Mouse (Mus musculus): Measurements from ENCODE around the gene Rundc3a. TPM values are rescaled to one million over a fixed set of nuclear protein-coding genes. Genes with fewer than 3 reads are reported as not detected.

Gene Rundc3a
- polyA plus RNA-seq, 1 experiment from 2014 or later: 1.8 TPM

DNA sequence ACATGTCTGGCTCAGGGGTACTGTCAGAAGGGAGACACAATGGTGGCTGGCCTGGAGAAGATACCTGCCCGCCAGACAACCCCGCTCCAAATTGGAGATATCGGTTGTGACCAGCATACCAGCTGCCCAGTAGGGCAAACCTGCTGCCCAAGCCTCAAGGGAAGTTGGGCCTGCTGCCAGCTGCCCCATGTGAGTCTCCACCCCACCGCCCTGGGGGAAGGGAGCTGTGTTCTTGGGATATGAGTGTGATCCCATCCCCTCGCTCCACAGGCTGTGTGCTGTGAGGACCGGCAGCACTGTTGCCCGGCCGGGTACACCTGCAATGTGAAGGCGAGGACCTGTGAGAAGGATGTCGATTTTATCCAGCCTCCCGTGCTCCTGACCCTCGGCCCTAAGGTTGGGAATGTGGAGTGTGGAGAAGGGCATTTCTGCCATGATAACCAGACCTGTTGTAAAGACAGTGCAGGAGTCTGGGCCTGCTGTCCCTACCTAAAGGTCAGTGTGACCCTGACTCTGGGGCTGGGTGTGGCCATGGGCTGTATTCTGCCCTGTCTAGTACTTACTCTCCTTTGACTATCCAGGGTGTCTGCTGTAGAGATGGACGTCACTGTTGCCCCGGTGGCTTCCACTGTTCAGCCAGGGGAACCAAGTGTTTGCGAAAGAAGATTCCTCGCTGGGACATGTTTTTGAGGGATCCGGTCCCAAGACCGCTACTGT, 42.7 kb downstream of the Rundc3a start:
- 88% methylated on average over 18 of the region's 18 CpGs for WGBS
- no peak for DNase-seq (ENCODE audit: low spot score)
- no peaks in the 10 kb centered on the region for H3K9me3 ChIP-seq
- H3K27ac ChIP-seq: no peak overlapping the region
- H3K4me3 ChIP-seq: no peak overlapping the region
- peaks cover 17% of the 10 kb centered on the region for H3K27me3 ChIP-seq (ENCODE audit: insufficient read depth, poor library complexity, severe bottlenecking)
- H3K36me3 ChIP-seq: peaks cover 76% of the 10 kb centered on the region
- H3K4me1 ChIP-seq: peaks cover 45% of the 10 kb centered on the region

DNA sequence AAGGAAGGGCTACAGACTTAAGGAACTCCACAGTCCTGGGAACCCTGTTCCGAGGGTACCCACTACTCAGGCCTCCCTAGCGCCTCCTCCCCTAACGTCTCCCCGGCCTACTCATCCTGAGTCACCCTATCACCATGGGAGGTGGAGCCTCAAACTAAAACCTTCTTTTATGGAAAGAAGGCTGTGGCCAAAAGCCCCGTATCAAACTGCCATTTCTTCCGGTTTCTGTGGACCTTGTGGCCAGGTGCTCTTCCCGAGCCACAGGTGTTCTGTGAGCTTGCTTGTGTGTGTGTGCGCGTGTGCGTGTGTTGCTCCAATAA, 43.2 kb downstream of the Rundc3a start:
- no peak for DNase-seq (ENCODE audit: low spot score)
- H3K27ac ChIP-seq: no peak overlapping the region
- peaks cover 17% of the 10 kb centered on the region for H3K27me3 ChIP-seq (ENCODE audit: insufficient read depth, poor library complexity, severe bottlenecking)
- H3K36me3 ChIP-seq: peaks cover 81% of the 10 kb centered on the region
- no peak overlapping the region for H3K4me3 ChIP-seq
- 83% methylated on average over 10 of the region's 10 CpGs for WGBS
- H3K9me3 ChIP-seq: no peaks in the 10 kb centered on the region
- H3K4me1 ChIP-seq: peaks cover 41% of the 10 kb centered on the region

DNA sequence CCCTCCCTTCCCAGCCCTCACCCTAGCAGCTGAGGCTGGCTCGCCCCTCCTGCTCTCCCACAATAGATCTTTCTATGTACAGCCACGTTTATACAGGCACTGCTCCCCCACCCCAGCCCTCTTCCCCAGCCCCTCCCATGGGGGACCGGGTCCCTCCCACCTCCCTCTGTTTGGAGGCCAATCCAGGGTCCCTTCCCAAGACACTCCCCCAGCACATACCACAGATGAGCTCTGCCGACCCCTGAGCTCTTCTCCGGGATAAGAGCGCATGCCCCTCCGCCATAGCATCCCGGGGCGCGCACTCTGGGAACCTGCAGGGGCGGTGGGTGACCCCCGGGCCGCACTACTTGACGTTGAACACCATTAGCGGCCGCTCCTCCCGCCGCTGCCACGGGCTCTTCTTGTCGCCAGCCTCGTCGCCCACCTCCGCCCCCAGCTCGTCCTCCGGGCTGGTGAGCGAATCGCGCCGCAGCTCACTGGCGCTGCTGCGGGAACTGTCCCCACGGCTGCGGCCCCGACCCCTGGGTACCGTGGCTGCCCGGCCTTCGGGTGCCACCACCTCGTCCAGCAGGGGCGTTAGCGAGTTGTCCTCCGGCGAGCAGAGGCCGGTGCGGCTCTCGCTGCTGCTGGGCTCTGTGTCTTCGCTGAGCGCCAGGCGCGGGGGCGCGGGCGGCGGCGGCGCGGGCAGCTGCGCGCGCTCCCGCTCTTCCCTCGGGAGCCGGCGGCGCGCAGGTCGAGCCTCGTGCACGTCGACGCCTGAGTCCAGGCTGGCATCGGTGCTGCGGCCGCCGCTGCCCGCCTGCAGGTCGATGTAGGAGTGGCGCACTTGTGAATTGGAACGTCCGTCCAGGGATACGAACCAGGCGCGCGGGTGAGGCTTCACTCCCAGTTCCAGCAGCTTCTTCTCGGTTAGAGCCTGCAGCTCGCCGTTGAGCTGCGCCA, 44.2 kb downstream of the Rundc3a start:
- H3K27ac ChIP-seq: peak overlapping the region; percentile 84
- 12% methylated on average over 84 of the region's 87 CpGs for WGBS
- peaks cover 89% of the 10 kb centered on the region for H3K36me3 ChIP-seq
- peaks cover 17% of the 10 kb centered on the region for H3K27me3 ChIP-seq (ENCODE audit: insufficient read depth, poor library complexity, severe bottlenecking)
- H3K9me3 ChIP-seq: no peaks in the 10 kb centered on the region
- peak overlapping the region; percentile 68 for H3K4me3 ChIP-seq
- H3K4me1 ChIP-seq: peaks cover 36% of the 10 kb centered on the region
- DNase-seq (ENCODE audit: low spot score): peak; percentile 87

DNA sequence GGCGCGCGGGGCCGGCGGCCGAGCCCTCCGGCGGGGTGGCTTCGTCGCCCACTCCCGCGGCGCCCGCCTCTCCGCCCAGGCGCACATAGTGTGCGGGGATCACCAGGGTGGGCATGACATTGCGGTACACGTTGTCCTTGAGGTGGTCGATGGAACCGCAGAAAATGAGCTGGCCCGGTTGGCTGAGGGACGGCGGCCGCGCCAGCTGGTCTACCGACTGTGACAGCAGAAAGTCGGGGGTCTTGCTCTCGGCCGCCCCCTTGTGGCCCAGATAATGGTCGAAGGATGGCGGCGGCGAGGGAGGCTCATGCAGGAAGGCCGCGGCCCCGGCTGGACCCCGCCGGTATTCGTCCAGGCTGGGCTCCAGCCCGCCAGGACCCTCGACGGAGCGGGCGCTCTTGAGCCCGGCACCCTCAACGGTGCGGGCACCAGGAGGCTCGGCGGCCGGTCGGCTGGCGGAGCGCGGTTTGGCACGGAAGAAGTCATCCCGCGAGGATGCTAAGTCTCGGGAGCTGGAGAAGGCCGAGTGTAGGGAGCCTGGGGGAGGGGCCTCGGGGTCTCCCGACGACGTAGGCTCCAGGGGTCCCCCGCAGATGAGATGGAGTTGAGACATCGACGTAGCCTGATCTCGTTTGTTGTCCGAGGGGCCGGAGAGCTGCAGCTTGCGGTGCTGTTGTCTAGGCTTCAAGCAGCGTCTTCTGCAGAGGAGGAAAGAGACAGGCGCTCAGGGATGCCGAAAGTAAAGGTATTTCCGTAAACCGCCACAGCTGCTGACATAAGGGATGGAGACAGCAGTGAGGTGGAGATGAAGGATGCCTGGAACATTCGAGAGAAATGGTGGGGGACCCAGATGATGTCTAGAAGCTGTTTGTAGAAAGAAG, 45.2 kb downstream of the Rundc3a start:
- Histone ChIP-seq H3K27ac (peak overlapping the region; percentile 84), H3K4me1 (peaks cover 28% of the 10 kb centered on the region), H3K27me3 (ENCODE audit: insufficient read depth, poor library complexity, severe bottlenecking) (peaks cover 17% of the 10 kb centered on the region), H3K36me3 (peaks cover 86% of the 10 kb centered on the region), H3K4me3 (peak overlapping the region; percentile 68), H3K9me3 (no peaks in the 10 kb centered on the region)
- DNase-seq (ENCODE audit: low spot score): peak; percentile 95
- 7% methylated on average over 77 of the region's 77 CpGs for WGBS

DNA sequence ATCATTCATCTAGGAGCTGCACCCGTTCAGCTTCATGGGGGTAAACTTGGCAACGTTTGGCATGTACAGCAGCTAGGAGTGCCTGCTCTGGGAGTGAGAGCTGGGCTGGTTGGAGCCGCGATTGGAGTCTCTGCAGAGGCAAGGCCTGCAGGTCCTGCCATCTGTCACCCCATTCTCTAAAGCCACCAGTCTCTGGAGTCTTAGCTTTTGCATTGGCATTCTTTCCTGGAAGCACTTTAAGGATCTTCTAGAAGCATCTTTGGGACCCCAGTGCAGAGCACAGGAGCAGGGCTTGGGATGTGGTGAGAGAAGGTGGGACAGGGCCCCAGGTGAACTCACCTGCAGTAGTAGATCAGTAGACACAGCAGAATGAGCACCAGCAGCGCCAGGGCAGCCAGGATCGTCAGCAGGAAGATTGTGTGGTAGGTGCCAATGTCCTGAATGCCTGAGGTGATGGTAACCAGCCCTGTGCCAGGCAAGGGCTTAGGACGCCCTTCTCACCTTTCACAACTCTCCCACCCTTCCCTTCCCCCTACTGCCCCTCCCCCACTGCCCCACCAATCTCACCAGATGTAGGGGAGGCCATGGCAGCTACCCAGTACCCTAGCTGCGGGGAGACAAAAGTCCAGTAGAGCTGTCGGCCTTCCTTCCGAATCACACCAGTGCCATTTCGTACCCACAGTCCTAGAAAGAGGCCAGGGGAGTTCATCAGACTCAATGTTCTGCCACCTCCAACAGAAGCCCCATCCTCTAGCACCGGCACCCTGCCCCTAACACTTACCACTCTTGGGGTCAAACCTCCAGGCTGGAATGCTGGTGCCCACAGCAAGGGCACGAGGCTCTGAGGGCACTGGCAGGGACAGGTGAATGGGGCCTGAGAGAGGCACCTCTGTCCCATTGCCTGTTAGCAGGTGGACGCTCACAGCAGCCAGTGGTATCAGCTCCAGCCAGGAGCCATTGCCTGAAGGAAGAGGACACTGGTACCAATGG, 46.2 kb downstream of the Rundc3a start:
- no peaks in the 10 kb centered on the region for H3K9me3 ChIP-seq
- WGBS: 70% methylated on average over 14 of the region's 14 CpGs
- H3K4me3 ChIP-seq: peak overlapping the region; percentile 68; the same call in 1 of the 2 replicates
- H3K27ac ChIP-seq: no peak overlapping the region
- peaks cover 30% of the 10 kb centered on the region for H3K4me1 ChIP-seq
- peaks cover 84% of the 10 kb centered on the region for H3K36me3 ChIP-seq
- peaks cover 17% of the 10 kb centered on the region for H3K27me3 ChIP-seq (ENCODE audit: insufficient read depth, poor library complexity, severe bottlenecking)
- DNase-seq (ENCODE audit: low spot score): no peak

DNA sequence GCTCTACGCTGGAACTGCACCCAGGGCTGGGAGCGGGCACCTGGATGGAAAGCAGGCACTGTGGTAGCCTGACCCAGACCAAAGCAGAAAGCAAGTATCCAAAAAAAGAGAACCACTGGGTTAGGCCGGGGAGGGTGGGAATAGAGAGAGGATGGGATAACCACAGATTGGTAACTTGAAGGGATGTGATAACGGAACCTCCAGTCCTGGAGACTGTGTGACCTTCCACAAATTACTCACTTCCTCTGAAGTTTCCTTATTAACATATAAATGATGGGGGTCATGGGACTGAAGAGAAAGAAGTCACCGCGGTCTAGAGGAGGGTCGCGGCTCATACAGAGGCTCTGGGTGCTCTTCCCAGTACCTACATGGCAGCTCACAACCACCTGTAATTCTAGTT, 47.1 kb downstream of the Rundc3a start:
- peaks cover 37% of the 10 kb centered on the region for H3K4me1 ChIP-seq
- H3K9me3 ChIP-seq: no peaks in the 10 kb centered on the region
- H3K4me3 ChIP-seq: no peak overlapping the region
- peaks cover 77% of the 10 kb centered on the region for H3K36me3 ChIP-seq
- DNase-seq (ENCODE audit: low spot score): no peak
- H3K27ac ChIP-seq: no peak overlapping the region
- H3K27me3 ChIP-seq (ENCODE audit: insufficient read depth, poor library complexity, severe bottlenecking): peaks cover 19% of the 10 kb centered on the region
- WGBS: 89% methylated on average over 8 of the region's 8 CpGs

DNA sequence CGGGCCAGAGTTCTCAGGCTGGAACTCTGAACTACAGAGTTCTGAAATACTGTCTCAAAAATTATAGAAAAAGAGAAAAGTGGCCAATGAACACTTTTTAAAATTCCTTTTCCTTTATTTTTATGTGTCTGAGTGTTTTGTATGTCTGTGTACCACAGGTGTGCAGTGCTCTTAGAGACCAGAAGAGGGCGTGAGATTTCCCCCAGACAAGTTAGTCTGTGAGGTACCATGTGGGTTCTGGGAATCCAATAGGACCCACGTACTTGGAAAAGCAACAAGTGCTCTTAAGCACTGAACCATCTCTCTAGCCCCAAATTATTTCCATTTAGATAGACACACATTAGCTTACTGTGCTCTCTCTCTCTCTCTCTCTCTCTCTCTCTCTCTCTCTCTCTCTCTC, 48.2 kb downstream of the Rundc3a start:
- Histone ChIP-seq H3K4me1 (peaks cover 49% of the 10 kb centered on the region), H3K4me3 (no peak overlapping the region), H3K27ac (no peak overlapping the region), H3K27me3 (ENCODE audit: insufficient read depth, poor library complexity, severe bottlenecking) (peaks cover 30% of the 10 kb centered on the region), H3K36me3 (peaks cover 65% of the 10 kb centered on the region), H3K9me3 (no peaks in the 10 kb centered on the region)
- WGBS: 75% methylated on average over 3 of the region's 3 CpGs
- DNase-seq (ENCODE audit: low spot score): no peak

DNA sequence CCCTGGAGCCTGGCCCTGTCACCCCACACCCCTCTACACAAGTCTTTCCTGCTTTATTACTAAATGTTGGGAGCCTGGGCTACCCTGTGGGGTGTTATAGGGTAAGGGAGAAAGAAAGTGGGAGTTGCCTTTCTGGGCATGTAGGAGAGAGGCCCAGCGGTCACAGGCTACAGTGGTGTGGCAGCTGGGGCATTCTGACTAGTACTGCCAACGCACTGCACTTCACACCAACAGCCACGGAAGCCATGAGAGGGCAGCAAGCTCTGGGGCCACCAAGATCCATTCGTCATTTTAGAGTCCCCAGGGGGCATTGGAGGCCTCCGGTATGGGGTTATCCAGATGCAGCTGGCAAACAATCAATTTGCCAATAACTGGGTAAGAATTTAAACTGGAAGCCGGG, 48.9 kb downstream of the Rundc3a start:
- no peak overlapping the region for H3K27ac ChIP-seq

DNA sequence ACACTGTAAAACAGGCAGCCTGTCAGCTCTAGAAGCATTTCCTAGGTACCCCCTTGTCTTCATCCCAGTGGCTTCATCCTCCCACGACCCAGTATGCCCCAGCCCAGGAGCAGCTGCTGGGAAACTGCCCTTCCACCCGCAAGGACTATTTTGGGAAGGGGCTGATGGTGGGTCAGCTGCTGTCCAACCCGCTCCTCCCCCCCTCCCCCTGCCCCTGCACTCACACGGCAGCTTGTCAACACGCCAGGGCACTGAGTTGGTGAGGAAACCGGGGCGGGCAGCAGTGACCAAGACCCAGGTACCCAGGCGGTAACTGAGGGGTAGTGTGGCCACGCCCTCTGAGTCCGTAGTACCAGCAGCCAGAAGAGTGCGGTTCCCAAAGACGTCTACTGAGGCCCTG, 50.5 kb downstream of the Rundc3a start:
- Histone ChIP-seq H3K4me1 (peaks cover 52% of the 10 kb centered on the region), H3K4me3 (no peak overlapping the region), H3K36me3 (peaks cover 47% of the 10 kb centered on the region), H3K27me3 (ENCODE audit: insufficient read depth, poor library complexity, severe bottlenecking) (peaks cover 38% of the 10 kb centered on the region), H3K9me3 (no peaks in the 10 kb centered on the region), H3K27ac (no peak overlapping the region)
- 37% methylated on average over 12 of the region's 12 CpGs for WGBS
- DNase-seq (ENCODE audit: low spot score): no peak

More for the DNA sequence above, 48.9 kb downstream of the Rundc3a start:
- 90% methylated on average over 6 of the region's 6 CpGs for WGBS
- Histone ChIP-seq H3K4me1 (peaks cover 52% of the 10 kb centered on the region), H3K36me3 (peaks cover 63% of the 10 kb centered on the region), H3K27me3 (ENCODE audit: insufficient read depth, poor library complexity, severe bottlenecking) (peaks cover 31% of the 10 kb centered on the region), H3K9me3 (no peaks in the 10 kb centered on the region), H3K4me3 (no peak overlapping the region)
- DNase-seq (ENCODE audit: low spot score): no peak

DNA sequence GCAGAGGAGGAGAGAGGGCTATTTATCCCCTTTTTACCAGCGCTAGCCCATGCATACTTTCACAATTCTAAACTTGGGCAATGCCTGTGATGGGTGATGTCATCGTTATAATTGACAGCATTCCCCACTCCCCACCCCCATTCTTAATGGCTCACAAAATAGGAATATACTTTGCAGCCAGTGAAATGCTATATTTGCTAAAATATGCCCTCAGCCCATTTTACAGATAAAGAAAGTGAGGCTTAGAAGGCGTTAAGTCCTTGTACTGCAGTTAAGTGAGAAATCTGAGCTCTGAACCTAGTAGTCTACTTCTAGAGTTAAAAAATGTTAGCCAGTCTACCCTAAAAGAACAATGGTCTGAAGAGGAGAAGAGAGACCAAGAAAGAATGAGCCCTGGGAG, 51.1 kb downstream of the Rundc3a start:
- DNase-seq (ENCODE audit: low spot score): no peak
- Histone ChIP-seq H3K9me3 (no peaks in the 10 kb centered on the region), H3K27me3 (ENCODE audit: insufficient read depth, poor library complexity, severe bottlenecking) (peaks cover 38% of the 10 kb centered on the region), H3K4me3 (no peak overlapping the region), H3K4me1 (peaks cover 56% of the 10 kb centered on the region), H3K36me3 (peaks cover 42% of the 10 kb centered on the region), H3K27ac (no peak overlapping the region)
- WGBS: 63% methylated on average over 3 of the region's 3 CpGs

DNA sequence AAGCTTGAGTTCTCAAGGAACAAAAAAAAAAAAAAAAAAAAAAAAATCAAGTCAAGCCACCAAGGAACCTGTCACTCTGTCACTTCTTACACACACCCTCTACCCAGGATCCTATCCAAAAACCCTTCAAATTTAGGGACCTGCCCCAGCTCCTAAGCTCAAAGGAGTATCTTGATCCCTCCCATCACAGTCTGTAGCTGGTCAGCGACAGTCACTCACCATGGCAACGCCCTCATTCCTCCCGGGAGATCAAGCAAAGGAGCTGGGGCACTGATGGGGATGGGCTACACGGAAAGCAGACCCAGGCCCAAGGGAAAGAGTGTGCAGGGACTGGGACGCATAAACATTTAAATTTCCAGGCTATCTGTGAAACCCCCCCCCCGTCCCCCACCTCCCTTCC, 51.6 kb downstream of the Rundc3a start:
- Histone ChIP-seq H3K4me3 (peak overlapping the region; percentile 92; the same call in 1 of the 2 replicates), H3K36me3 (peaks cover 38% of the 10 kb centered on the region), H3K27ac (no peak overlapping the region), H3K4me1 (peaks cover 57% of the 10 kb centered on the region), H3K9me3 (no peaks in the 10 kb centered on the region), H3K27me3 (ENCODE audit: insufficient read depth, poor library complexity, severe bottlenecking) (peaks cover 38% of the 10 kb centered on the region)
- 8% methylated on average over 6 of the region's 6 CpGs for WGBS
- DNase-seq (ENCODE audit: low spot score): no peak
